Mouse (Mus musculus) retina, postnatal 7 days (tissue): ENCODE data around the gene Pmm2.

Source experiments
- DNase-seq: peaks from one replicate; pipeline ENCODE4 v3.0.0-alpha.2; 2012; ENCODE audit warnings: low read depth, low spot score

Gene Pmm2

GRCm38 (mm10) chr16:8637217-8638051, at the start of gene Pmm2, which contains the start of gene Tmem186:
Gene Pmm2, plus strand, starts transcription at chr16:8637674.
Gene Tmem186, minus strand, starts transcription at chr16:8637712.
- DNase-seq: peak; percentile 80

GRCm38 (mm10) chr16:8595411-8595810, 42.1 kb upstream of the Pmm2 start:
- no peak for DNase-seq

GRCm38 (mm10) chr16:8596336-8596735, 41.1 kb upstream of the Pmm2 start:
- DNase-seq: no peak

- DNase-seq: no peak
Observed at GRCm38 (mm10) chr16:8597516-8597915, 40.0 kb upstream of the Pmm2 start.

DNA sequence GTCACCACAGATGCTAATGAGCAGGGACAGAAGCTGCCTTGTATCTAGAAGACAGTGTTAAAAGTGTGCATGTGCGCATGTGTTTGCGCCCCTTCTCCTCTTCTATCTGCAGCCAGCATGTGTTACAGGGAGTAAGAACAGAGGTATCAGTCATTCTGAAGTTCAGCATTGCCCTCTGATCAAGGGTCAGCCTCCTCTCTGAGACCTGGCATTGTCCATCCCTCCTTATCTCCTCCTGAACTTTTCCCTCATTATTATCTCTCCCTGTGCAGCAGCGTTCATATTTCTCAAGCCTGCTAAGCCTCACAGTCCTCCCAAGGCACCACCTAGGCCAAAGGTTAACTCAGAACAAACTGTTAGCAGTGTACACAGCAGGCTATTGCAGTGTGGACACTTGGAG, 33.7 kb upstream of the Pmm2 start:
- DNase-seq: no peak

DNA sequence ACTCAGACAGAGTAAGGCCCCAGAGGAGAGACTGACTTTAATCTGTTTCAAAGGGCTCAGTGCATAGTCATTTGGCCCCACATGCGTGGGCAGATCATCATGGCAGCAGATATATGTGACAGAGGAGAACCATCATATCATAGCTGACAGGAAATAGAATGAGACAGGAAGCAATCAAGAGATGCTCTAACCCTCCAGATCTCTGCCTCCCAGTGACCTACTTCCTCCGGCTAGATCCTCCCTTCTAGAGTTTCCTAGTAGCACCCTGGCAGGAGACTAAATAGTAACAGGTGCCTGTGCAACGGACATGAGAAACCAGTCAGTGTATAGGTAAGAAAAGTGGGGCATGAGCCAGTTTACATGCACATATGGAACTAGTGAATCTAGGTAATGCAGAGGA, 27.1 kb upstream of the Pmm2 start:
- DNase-seq: no peak

- DNase-seq: no peak
Observed at GRCm38 (mm10) chr16:8612214-8613005, 25.1 kb upstream of the Pmm2 start.

GRCm38 (mm10) chr16:8613039-8613438, 24.4 kb upstream of the Pmm2 start:
- DNase-seq: no peak

GRCm38 (mm10) chr16:8613447-8613846, 24.0 kb upstream of the Pmm2 start:
- DNase-seq: no peak

DNA sequence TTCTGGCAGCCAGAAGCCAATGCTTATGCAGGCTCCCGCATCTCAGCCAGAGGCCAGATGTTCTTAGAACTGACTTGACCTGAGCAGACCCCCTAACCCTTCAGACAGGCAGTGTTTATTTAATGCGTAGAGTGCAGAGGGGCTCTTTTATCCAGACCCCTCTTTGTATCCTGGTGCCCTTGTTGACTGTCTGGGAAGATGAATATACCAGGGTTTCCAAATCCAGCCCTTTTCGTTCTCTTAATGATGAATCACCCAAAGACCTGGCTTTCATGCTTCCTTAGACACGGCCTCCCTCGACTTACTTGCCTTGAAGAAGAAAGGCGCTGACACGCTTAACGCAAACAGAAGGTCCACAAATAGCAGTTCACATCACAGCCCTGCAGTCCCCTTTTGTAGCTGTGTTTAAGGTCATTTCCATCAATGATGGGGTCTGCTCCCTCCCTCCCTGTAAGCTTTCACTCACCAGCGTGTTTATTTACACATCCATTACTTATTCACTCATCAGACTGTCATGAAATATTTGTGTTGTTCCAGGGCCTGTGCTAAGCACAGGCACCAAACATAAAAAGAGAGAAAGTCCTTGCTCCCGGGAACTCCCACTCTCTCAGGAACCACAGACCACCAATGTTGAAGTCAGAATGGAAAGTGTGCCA, 17.7 kb upstream of the Pmm2 start:
- DNase-seq: no peak

DNA sequence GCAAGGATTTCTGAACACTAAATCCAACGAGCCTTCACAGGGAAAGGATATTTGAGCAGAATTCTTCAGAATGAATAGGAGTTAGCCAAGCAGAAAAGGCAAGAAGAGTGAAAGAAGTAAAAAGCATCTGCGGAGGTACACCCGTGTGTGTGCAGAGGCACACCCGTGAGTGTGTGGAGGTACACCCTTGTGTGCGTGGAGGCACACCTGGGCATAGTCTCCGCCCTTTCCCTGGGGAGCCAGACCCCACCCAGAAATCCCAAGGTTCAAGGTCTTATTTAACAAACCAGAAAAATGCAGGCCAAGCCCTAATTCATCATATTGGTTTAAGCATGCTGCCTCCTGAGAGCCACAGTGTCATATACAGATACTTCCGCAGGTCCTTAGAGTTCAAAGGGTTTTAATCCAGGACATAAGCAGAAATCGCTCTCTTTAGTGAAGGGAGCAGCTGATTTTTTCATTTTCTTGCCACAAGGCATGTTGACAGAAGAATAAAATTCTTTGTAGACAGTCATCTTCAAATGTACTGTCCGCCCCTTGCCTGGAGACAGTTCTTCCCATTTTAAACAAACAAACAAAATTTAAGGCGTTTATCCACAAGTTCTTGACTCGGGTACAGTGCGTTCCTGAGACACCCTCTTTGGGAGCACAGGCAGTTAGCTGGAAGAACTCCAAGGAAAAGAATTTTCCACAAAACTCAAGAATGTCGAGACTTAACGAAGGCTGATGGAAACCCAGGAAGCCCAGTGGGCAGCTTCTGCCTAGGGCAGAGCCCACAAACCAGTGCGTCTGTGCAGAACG, 17.0 kb upstream of the Pmm2 start:
- DNase-seq: no peak

- DNase-seq: no peak
Observed at GRCm38 (mm10) chr16:8630419-8630818, 7.1 kb upstream of the Pmm2 start.

DNA sequence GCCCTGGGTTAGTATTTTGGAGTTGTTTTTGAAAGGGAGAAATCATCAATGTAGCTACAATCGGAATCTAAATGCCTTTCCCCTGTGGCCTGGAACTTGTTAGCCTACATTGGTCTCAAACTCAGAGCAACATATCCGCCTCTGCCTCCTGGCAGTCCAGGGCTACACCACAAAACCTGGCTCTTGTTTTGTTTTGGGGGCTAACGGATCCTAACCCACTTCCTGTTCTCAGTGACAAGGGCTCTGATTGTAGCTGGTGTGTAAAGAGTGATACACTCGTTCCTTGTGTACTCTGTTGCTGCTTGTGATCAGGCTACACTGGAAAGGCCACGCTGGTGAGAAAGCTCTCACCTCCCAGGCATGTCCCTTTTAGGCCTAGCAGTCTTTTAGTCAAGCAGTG, 6.0 kb upstream of the Pmm2 start:
- no peak for DNase-seq

DNA sequence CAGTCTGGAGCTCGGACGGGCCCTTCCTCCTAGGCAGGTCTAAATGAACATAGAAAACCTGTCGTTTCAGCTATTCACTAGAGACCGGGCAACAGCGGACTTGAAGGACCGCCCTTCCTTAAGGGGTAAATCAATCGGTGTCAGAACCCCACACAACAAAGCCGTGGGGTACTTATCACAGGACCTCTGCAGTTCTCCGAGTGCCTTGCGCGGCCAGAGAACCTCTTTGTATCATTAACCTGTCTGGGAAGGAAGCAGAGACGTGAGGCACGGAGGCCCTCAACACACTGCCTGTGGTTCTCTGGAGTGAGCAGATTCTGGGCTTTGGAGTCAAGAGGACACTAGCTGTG, 632 bp upstream of the Pmm2 start:
- DNase-seq: no peak

DNA sequence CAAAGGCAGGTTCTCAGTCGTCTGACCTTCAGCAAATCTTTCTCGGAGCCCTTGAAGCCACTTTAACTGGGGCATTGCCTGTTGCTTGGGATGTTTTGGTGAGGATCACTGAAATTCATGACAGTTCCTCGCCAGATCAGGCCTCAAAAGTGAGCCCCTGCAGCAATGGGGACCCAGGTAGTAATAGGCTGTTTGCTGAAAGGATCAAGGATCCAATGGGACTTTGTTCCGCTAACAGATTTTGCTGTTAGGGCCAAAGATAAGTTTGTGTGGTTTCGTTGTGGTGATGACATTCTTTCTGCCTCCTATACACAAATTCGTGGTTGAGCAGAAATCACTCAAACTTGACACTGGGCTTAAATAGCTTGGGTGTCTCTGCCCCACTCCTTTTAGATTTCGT, 657 bp downstream of the Pmm2 start:
- no peak for DNase-seq

GRCm38 (mm10) chr16:8639466-8640191, 2.2 kb downstream of the Pmm2 start:
- no peak for DNase-seq

DNA sequence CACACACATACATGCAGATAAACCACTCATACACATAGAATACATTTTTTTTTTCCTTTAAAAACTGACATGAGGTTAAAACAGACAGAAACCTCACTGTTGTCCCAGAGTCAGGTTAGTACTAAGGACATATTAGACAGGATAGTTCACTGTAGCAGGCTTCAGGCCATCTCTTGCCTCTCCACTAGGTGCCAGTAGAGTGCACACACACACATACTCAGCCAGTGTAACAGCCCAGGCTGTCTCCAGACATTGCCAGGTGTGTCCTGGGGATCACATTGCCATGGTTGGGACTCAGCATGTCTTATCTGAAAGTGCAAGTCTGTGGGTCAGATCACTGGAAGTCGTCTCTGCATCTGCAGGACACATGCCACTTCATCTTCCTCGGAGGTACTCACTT, 6.4 kb downstream of the Pmm2 start:
- DNase-seq: peak; percentile 23

DNA sequence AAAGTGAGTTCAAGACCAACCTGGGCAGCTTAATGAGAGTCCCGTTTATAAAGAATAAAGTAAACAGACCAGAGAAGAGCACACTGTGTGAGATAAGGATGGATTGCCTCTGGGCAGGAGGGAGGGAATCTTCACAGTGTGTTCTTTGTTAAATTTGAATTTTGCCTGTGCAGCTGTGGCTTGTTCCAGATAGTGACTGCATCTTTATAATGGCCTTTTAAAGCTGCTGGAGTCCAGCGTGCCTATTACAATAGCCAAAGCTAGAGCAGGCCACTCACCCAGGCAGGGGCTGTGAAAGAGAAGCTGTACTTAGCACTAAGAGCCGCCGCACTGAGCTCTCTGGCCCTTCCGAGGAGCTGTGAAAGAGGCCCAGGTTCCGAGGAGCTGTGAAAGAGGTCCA, 8.1 kb downstream of the Pmm2 start:
- DNase-seq: no peak

GRCm38 (mm10) chr16:8650007-8650406, 12.5 kb downstream of the Pmm2 start:
- no peak for DNase-seq

- DNase-seq: no peak
Observed at GRCm38 (mm10) chr16:8655108-8655507, 17.6 kb downstream of the Pmm2 start.

GRCm38 (mm10) chr16:8655599-8655998, 18.1 kb downstream of the Pmm2 start:
- no peak for DNase-seq
